Mouse (Mus musculus): ENCODE results near the gene Gm5089.

Gene Gm5089

DNA sequence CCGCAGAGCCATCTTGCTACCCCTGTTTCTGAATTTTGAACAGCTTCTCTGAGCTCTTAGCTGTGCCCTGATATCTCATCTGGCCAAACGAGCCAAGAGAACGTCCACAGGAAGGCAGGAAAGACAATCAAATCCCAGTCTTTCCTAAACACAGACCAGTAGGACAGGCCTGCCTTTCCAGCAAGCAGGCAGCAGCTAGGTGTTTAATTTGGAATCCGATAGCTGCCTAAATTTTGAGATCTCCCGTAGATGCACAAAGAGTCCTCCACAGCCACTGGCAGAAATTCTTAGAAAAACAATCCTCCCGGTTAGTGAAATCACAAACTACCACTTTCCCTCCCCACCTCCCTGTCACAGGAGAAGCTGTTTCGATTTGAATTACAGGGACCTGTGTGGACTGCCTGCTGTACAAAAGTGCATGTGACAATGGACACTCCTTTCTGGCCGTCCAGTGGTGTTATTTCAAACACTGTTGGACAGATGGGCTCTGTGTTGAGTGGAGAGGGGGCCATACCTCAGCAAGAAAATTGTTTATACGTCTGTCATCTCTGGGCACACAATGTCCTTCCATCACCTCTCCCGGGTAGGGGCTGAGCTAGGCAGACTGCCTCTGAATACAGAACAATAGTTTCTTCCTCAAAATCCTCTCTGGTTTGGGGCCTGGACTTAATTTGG is 24.2 kb downstream of the Gm5089 start:
- in situ Hi-C loops (cut with MboI), result no loop called here

- in situ Hi-C loops (cut with MboI), result no loop called here
These were observed 26.5 kb downstream of the Gm5089 start for GRCm38 (mm10) chr14:122424441-122424840.

GRCm38 (mm10) chr14:122416166-122416771 is 34.6 kb downstream of the Gm5089 start:
- in situ Hi-C loops (cut with MboI), result no loop called here

DNA sequence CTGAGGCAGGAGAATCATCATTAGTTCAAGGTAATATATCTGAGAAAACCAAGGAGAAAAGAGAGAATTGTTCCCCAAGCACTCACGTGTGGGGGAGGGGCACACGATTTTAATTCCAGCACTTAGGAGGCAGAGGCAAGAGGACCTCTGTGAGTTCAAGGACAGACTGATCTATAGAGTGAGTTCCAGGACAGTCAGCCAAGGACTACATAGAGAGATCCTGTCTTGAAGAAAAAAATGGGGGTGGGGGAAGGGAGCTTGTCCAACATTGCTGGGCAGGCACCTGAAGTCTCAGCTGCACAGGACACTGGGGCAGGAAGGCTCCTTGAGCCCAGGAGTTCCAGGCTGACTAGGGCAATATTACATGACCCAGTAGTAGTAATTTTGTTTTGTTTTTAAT is 36.1 kb downstream of the Gm5089 start:
- in situ Hi-C loops (cut with MboI), result no loop called here

DNA sequence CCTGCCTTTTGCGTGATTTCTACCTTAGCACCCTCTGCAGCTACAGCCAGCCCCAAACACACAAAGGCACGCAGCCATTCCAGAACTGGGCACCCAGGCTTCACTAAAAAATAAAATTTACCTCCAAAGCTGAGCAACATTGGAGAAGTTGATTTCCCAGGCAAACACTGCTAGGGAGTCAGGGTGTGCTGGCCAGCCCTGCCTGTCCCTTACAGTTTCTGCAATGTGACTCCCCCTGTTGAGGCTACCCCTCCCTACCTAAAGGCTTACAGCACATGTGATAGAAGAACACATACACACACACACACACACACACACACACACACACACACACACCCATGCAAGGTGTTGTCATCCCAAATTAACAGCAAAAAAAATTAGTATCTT is 37.4 kb downstream of the Gm5089 start:
- in situ Hi-C loops (cut with MboI), result no loop called here

DNA sequence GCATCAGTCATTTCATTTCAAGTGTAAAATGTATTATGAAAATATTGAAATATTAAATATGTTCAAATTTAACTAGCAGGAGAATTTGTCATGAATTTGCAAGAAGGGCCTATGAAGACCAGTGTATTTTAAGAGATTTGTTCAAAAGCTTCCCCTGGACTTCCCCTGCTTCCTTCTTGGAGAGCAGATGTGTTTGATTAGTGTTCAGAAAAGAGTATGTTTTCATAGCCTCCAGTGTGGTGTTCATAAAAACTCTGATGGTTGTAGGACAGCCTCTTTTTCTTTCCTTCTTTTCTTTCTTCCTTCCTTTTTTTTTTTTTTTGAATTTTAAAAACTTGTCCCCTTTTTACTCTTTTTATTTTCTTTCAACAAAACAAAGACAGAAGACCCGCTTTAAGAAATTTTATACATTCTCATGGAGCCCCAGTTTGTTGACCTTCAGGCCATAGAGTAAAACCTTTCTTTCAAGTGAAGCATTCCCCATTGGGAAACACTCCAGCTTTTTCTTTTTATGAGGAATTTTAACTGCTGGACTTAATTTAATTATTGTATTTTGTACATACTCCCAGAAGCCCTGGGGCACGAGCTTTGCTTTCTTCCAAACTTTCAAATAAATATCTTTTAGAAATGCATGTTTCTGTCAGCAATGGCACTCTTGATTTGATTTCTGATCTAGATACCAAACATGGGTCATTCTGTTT is 37.9 kb downstream of the Gm5089 start:
- in situ Hi-C loops (cut with MboI), result no loop called here

DNA sequence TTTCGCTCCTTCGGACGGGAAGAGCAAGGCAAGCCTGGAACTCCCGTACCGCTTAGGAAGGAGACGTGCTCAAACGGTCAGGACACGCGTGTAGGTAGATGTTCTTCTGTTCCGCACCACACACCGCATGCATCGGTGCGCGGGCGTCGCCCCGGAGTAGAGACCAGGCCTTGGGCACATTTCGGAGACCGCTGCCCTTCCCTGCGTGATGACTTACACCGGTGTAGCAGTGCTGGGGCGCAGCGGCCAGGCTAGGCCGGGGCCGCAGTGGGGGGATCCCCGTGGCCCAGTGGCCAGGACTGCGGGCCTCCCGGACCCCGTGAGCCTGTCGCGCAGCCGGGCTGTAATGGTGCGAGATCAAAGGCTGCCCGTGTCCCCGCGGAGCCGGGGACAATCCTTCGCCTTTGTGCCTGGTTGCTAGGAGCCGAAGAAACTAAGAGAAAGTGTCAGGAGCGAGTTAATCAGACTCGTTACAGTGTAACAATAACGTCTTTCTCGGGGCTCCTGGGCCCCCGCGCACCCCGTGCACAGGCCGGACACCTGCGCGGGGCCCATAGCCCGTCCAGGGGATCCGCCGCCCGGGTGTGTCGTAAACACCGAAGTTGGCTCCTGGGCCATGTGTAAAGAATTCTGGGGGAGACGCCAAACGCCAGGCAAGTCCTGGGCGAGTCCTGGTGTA is 44.2 kb downstream of the Gm5089 start:
- in situ Hi-C loops (cut with MboI), result no loop called here

DNA sequence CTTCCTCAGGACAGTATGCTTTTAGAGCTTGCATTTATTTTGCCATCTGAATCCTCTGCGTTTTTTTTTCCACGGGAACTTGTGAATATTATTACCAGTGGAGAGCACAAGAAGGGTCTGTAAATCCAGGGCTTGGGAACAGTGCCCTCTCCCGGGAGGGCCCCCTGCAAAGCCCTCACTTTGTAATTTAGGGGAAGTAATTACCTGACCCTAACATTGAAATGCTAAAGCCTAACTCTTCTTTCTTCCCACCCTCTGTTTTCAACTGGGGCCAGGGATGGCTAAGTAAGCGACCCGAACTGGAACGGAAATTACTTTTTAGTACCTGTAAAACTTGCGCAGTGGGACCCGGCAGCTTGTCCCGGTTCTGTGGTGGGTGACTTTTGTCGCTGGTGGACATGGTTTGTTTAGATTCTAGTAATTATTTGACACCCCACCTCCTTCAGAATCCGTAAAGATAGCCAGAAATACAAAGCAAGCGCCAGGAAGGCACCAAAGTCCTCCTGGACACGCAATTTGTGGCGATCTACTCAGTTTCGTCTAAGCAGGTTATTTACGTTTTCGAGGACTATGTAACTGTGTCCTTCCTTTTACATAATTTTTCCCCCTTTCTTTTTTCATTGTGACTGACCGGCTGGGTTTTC is 44.9 kb downstream of the Gm5089 start:
- in situ Hi-C loops (cut with MboI), result no loop called here

- in situ Hi-C loops (cut with MboI), result no loop called here
These were observed 45.7 kb downstream of the Gm5089 start for GRCm38 (mm10) chr14:122405236-122405635.

- in situ Hi-C loops (cut with MboI), result no loop called here
These were observed 46.2 kb downstream of the Gm5089 start for GRCm38 (mm10) chr14:122404596-122405154.

DNA sequence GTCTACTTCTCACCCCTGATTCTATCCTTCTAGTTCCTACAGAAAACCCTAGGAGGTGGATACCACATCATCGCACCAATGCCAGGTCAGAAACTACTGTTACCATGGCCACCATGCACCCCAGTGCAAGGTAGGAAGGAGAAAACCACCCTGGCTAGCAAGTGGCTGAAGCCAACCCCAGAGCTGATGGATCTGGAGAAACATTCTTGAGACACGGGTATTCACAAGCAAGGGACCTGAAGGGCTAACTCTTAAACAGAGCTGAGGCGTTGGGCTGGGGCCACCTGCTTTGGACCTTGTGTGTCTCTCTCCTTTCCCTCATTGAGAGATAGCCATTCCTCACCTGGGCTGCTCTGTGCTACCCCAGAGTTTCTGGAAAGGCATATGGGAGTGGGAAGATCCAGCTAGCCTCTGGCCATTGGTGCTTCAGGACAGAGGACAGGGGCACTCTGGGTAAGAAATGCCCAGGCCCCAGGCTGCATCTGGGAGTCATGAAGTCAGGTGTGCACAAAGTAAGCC is 47.4 kb downstream of the Gm5089 start:
- in situ Hi-C loops (cut with MboI), result no loop called here

DNA sequence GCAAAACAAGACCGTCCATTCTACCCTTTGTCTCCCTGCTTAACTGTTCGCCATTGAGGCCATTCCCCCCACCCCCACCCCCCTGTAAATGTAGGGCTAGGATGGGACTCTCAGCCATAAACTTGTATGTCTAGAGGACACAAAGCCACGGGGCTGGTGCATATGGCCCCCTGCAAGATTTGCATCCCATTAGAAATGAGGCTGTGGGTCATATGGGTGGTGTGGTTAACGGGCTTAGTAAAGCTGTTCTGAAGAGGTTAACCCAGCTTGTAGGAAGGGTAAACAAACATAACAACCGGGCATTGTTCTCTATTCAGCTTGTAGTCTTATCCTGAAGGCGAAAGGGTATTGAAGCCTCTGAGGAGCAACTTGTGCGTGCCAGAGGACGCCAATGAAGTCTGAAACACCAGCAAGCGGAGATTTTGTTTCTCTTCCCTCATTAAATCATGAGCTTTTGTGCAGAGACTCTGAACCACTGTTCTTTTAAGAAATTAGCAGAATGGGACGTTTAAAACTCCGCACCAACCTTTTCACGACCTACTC is 48.1 kb downstream of the Gm5089 start:
- in situ Hi-C loops (cut with MboI), result no loop called here

- in situ Hi-C loops (cut with MboI), result no loop called here
These were observed 49.0 kb downstream of the Gm5089 start for GRCm38 (mm10) chr14:122401886-122402285.

DNA sequence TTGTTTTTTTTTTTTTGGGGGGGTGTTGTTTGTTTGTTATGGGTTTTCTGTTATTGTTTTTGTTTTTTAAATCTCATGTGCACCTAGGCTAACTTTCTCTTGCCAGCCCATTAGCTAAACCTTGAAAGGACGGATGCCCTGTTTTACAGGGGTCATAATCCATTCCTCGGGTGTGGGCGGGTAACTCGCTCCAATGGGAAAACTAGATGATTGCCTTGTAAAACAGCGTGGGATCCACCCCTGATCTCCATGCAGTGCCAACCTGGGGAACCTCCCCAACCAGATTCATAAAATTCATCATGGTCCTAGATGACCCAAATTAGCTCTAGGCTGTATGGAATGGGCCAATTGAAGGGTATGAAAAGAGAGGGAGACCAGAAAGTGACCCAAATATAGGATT is 51.0 kb downstream of the Gm5089 start:
- in situ Hi-C loops (cut with MboI), result no loop called here

DNA sequence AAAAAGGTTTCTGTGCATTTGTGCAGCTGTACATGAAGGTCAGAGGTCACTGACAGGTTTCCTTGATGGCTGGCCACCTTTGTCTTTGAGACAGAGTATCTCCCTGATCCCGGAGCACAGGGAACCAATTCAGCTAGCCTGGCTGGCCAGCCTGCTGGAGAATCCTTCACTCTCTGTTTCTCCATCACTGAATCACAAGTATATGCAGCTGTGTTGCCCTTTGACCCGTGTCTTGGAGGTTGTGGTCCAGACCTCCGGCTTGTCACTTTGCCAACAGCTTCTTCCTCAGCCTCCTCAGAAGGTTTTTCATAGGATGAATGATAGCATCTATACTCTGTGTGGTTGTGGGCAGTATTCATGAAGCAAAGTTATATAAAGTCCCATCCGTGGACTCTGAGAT is 52.2 kb downstream of the Gm5089 start:
- in situ Hi-C loops (cut with MboI), result no loop called here

DNA sequence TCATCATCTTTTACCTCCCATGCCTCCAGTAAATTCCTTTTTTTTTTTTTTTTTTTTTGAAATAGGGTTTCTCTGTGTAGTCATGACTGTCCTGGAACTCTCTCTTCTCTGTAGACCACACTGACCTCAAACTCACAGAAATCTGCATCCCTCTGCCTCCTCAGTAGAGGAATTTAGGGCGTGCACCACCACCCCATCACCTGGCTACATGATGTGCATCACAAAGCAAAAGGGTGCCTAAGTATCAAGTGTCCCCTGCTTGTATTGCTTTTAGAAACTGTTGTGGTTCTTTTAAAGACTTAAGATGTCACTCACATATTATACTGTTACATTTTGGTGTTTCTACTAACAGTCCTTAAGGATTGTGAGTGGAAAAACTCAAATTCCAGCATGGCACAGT is 57.8 kb downstream of the Gm5089 start:
- in situ Hi-C loops (cut with MboI), result no loop called here

GRCm38 (mm10) chr14:122390935-122391334 is 60.0 kb downstream of the Gm5089 start:
- in situ Hi-C loops (cut with MboI), result no loop called here

DNA sequence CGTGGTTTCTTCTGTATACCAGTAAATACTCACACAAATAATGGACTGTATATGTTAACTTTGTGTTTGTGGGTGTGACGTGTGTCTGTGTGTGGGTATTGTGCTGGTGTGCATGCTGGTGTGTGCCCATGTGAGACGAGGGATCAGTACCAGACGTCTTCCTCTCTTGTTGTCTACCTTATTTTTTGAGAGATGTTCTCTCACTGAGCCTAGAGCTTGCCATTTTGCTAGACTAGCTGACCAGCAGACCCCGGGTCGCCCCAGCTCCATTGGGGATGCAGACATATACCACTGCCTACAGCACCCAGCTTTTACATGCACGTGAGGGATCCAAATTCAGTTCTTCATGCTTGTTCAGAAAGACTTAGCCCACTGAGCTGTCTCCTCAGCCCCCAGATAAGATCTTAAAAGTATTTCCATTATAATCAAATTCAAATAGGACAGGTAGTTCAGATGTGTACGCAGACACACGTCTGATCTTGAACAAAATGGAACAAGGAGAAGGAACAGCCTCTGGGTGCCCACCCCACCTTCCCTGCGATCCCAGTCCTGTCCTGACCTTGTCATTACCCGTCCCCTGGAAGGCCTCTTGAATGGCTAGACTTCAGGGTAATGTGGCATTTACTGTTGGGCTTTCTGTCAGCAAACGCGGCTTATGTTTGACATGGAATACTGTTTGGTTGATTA is 61.1 kb downstream of the Gm5089 start:
- in situ Hi-C loops (cut with MboI), result no loop called here

- in situ Hi-C loops (cut with MboI), result no loop called here
These were observed 62.4 kb downstream of the Gm5089 start for GRCm38 (mm10) chr14:122388431-122389031.

- in situ Hi-C loops (cut with MboI), result no loop called here
These were observed 63.1 kb downstream of the Gm5089 start for GRCm38 (mm10) chr14:122387781-122388180.

All from mature B cell (primary cell).